Mouse (Mus musculus) midbrain, postnatal 0 days (tissue): Measurements from ENCODE around the gene Frmd4b. TPM values are rescaled to one million over a fixed set of nuclear protein-coding genes. Genes with fewer than 3 reads are reported as not detected.

Experiments used
- ATAC-seq: fragments of 200-750 bp; cut with Nextera tagmentation; 2 replicates; pipeline ENCODE4 v1.8.0; 2017; ENCODE audit warnings: moderate number of reproducible peaks, mild to moderate bottlenecking, moderate TSS enrichment, moderate library complexity; ENCODE audit not compliant: low FRiP score
- DNase-seq: peaks from one replicate; pipeline ENCODE4 v3.0.0-alpha.2; 2015; ENCODE audit warnings: low spot score
- H3K27ac ChIP-seq: fragments of 300-500 bp; sonication (generic); 2 replicates; pipeline ENCODE4 v1.5.1; 2014; ENCODE audit warnings: low read depth, mild to moderate bottlenecking, low read length, mixed read lengths
- H3K27me3 ChIP-seq: fragments of 300-500 bp; sonication (generic); 2 replicates; pipeline ENCODE4 v1.6.1; 2014; ENCODE audit warnings: low read length, control low read depth, mixed read lengths; ENCODE audit not compliant: insufficient read depth
- H3K36me3 ChIP-seq: fragments of 300-500 bp; sonication (generic); 2 replicates; pipeline ENCODE4 v1.6.1; 2014; ENCODE audit warnings: low read length, control low read depth, mixed read lengths; ENCODE audit not compliant: insufficient read depth
- H3K4me1 ChIP-seq: fragments of 300-500 bp; sonication (generic); 2 replicates; pipeline ENCODE4 v1.6.1; 2014; ENCODE audit warnings: mild to moderate bottlenecking, control low read depth, antibody characterized with exemption, low read length, mixed read lengths; ENCODE audit not compliant: insufficient read depth
- H3K4me2 ChIP-seq: fragments of 300-500 bp; sonication (generic); 2 replicates; pipeline ENCODE4 v1.6.1; 2014; ENCODE audit warnings: low read depth, mild to moderate bottlenecking, low read length, mixed read lengths; ENCODE audit not compliant: poor library complexity, severe bottlenecking
- H3K4me3 ChIP-seq: fragments of 300-500 bp; sonication (generic); 2 replicates; pipeline ENCODE4 v1.5.1; 2014; ENCODE audit warnings: low read depth, mild to moderate bottlenecking, low read length, moderate library complexity
- H3K9ac ChIP-seq: fragments of 300-500 bp; sonication (generic); replicated peaks from 2 replicates; pipeline ENCODE4 v1.6.1; 2014; ENCODE audit warnings: mild to moderate bottlenecking, low read length, moderate library complexity, mixed read lengths; ENCODE audit not compliant: poor library complexity, severe bottlenecking
- H3K9me3 ChIP-seq: fragments of 300-500 bp; sonication (generic); 2 replicates; pipeline ENCODE4 v1.6.1; 2016; ENCODE audit warnings: low read length, control low read depth
- CTCF ChIP-seq: IDR thresholded peaks from 2 replicates; pipeline ENCODE4 v1.5.1; 2016; ENCODE audit warnings: antibody characterized with exemption, mild to moderate bottlenecking
- WGBS: fragments of 180-500 bp; shearing (Covaris S2); extraction: QIAGEN DNeasy Blood & Tissue Kit; methylation state at CpG from one replicate; pipeline ENCODE4 v1.1.7; 2014; 5-methylcytosine and 5-hydroxymethylcytosine counted together
- polyA plus RNA-seq: library from polyadenylated mRNA; unstranded; fragments of >200 nt; fragmentation: Nextera tagmentation; extraction: Ambion mirVana; gene quantifications from 2 replicates; pipeline ENCODE4 v1.2.1, GENCODE M21; 2015
- total RNA-seq: library from RNA; depleted of rRNA; stranded (reverse); fragments of >200 nt; gene quantifications from 2 replicates; pipeline ENCODE4 v1.2.3, GENCODE M21; 2014

The Frmd4b gene
- total and polyA plus RNA-seq, 2 experiments from 2014 or later, result 7.9 to 20.7 TPM

GRCm38 (mm10) chr6:97568538-97568937 is 48.8 kb downstream of the Frmd4b start:
- Histone ChIP-seq H3K4me1 (no peaks in the 10 kb centered on the region; the same call in 1 of the 2 replicates), H3K4me2 (no peak overlapping the region), H3K27me3 (no peaks in the 10 kb centered on the region), H3K9ac (no peak overlapping the region), H3K4me3 (no peak overlapping the region), H3K27ac (no peak overlapping the region), H3K36me3 (no peaks in the 10 kb centered on the region), H3K9me3 (no peaks in the 10 kb centered on the region)
- ATAC-seq, result no peak
- no peak for TF ChIP-seq CTCF
- WGBS, result 69% methylated on average over 6 of the region's 6 CpGs
- no peak for DNase-seq

GRCm38 (mm10) chr6:97566746-97567145 is 50.6 kb downstream of the Frmd4b start:
- TF ChIP-seq CTCF, result no peak
- Histone ChIP-seq H3K4me1 (no peaks in the 10 kb centered on the region; the same call in 1 of the 2 replicates), H3K9ac (no peak overlapping the region), H3K27me3 (no peaks in the 10 kb centered on the region), H3K4me3 (no peak overlapping the region), H3K27ac (no peak overlapping the region), H3K9me3 (no peaks in the 10 kb centered on the region), H3K4me2 (no peak overlapping the region), H3K36me3 (no peaks in the 10 kb centered on the region)
- WGBS, result 24% methylated on average over 4 of the region's 4 CpGs
- DNase-seq (peak; percentile 35), ATAC-seq (no peak)

GRCm38 (mm10) chr6:97557147-97557546 is 60.2 kb downstream of the Frmd4b start:
- no peak overlapping the region for H3K27ac ChIP-seq
- no peak overlapping the region for H3K9ac ChIP-seq
- no peak overlapping the region for H3K4me3 ChIP-seq
- H3K36me3 ChIP-seq, result no peaks in the 10 kb centered on the region
- ATAC-seq (no peak; the same call in 1 of the 2 replicates), DNase-seq (peak; percentile 81)
- TF ChIP-seq CTCF, result no peak
- no peaks in the 10 kb centered on the region for H3K27me3 ChIP-seq
- H3K4me2 ChIP-seq, result no peak overlapping the region
- WGBS, result 83% methylated on average over 8 of the region's 8 CpGs
- 0 out of 2 replicates have a peak, but pooled peaks cover 3% of the 10 kb centered on the region for H3K4me1 ChIP-seq
- H3K9me3 ChIP-seq, result no peaks in the 10 kb centered on the region

GRCm38 (mm10) chr6:97555637-97556036 is 61.7 kb downstream of the Frmd4b start:
- Histone ChIP-seq H3K27me3 (no peaks in the 10 kb centered on the region), H3K27ac (no peak overlapping the region), H3K36me3 (no peaks in the 10 kb centered on the region), H3K9ac (no peak overlapping the region), H3K4me1 (0 out of 2 replicates have a peak, but pooled peaks cover 3% of the 10 kb centered on the region), H3K9me3 (no peaks in the 10 kb centered on the region), H3K4me3 (no peak overlapping the region), H3K4me2 (no peak overlapping the region)
- TF ChIP-seq CTCF, result no peak
- no peak for DNase-seq
- 94% methylated on average over 7 of the region's 7 CpGs for WGBS
- no peak for ATAC-seq

- H3K4me2 ChIP-seq, result no peak overlapping the region
- H3K4me3 ChIP-seq, result no peak overlapping the region
- H3K9me3 ChIP-seq, result no peaks in the 10 kb centered on the region
- 66% methylated on average over 4 of the region's 4 CpGs for WGBS
- ATAC-seq, result no peak
- H3K36me3 ChIP-seq, result no peaks in the 10 kb centered on the region
- DNase-seq, result no peak
- no peak for TF ChIP-seq CTCF
- 0 out of 2 replicates have a peak, but pooled peaks cover 3% of the 10 kb centered on the region for H3K4me1 ChIP-seq
- H3K27ac ChIP-seq, result no peak overlapping the region
- no peaks in the 10 kb centered on the region for H3K27me3 ChIP-seq
- no peak overlapping the region for H3K9ac ChIP-seq
Observed at GRCm38 (mm10) chr6:97553431-97553830, 63.9 kb downstream of the Frmd4b start.

- no peak overlapping the region for H3K4me3 ChIP-seq
- 68% methylated on average over 3 of the region's 3 CpGs for WGBS
- H3K4me2 ChIP-seq, result no peak overlapping the region
- H3K27me3 ChIP-seq, result no peaks in the 10 kb centered on the region
- 0 out of 2 replicates have a peak, but pooled peaks cover 3% of the 10 kb centered on the region for H3K4me1 ChIP-seq
- H3K9me3 ChIP-seq, result no peaks in the 10 kb centered on the region
- H3K27ac ChIP-seq, result no peak overlapping the region
- DNase-seq (no peak), ATAC-seq (no peak)
- H3K36me3 ChIP-seq, result no peaks in the 10 kb centered on the region
- H3K9ac ChIP-seq, result no peak overlapping the region
- TF ChIP-seq CTCF, result no peak
Observed at GRCm38 (mm10) chr6:97552573-97552972, 64.8 kb downstream of the Frmd4b start.
